ENCODE assay signal across 8 mouse cellular contexts in the genomic region with DNA sequence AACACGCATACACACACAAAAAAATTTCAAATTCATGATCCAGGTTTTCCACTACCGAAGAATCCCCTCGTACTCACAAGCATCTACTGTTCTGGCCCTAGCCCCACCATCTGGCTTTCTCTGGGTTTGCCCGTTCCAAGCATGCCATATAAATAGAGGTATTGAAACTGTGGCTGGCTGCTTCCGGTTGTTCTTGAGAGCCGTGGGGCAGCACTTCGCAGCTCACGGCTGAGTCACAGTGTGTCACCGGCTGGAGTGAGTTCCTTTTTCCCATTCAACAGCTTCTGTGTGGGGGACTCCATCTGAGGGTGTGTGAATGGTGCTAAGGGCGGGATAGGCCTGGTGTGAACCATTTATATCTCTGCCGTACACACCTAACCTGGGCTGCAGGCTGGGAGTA. TPM values are rescaled to one million over a fixed set of nuclear protein-coding genes. Genes with fewer than 3 reads are reported as not detected.
DNase-seq lines count a peak whose midpoint lies in the region; ATAC-seq and TF ChIP-seq lines count a peak whose summit lies in the region.

No protein-coding gene starts in this region.

- no peak for TF ChIP-seq CTCF in lung, postnatal 0 days (IDR thresholded peaks at IDR 0.05)

- WGBS in lung, postnatal 0 days: 73% methylated on average over 11 of the region's 11 CpGs
- 76% methylated on average over 11 of the region's 11 CpGs for WGBS in stomach, embryonic 16.5 days
- 85% methylated on average over 11 of the region's 11 CpGs for WGBS in kidney, embryonic 15.5 days

- no peak overlapping the region for H3K27ac ChIP-seq in lung, postnatal 0 days (ENCODE audit: low read length)
- peak overlapping the region; percentile 30; the same call in 1 of the 2 replicates for H3K27ac ChIP-seq in stomach, embryonic 16.5 days (ENCODE audit: low read length)
- H3K27ac ChIP-seq in kidney, embryonic 15.5 days: no peak overlapping the region

- no peak overlapping the region for H3K4me3 ChIP-seq in lung, postnatal 0 days (ENCODE audit: low read depth, low read length)
- no peak overlapping the region for H3K4me3 ChIP-seq in stomach, embryonic 16.5 days (replicated peaks; ENCODE audit: low read length)
- H3K4me3 ChIP-seq in kidney, embryonic 15.5 days (replicated peaks): no peak overlapping the region

- no peaks in the 10 kb centered on the region for H3K36me3 ChIP-seq in lung, postnatal 0 days (ENCODE audit: insufficient read depth, low read length)
- H3K36me3 ChIP-seq in stomach, embryonic 16.5 days (ENCODE audit: control insufficient read depth, insufficient read depth, low read length): no peaks in the 10 kb centered on the region
- H3K36me3 ChIP-seq in kidney, embryonic 15.5 days: 0 out of 2 replicates have a peak, but pooled peaks cover under 1% of the 10 kb centered on the region

- intact Hi-C loops in left cerebral cortex, postnatal 10 days (cut with DNase I): no loop called here

- no peaks in the 10 kb centered on the region for H3K9me3 ChIP-seq in lung, postnatal 0 days (ENCODE audit: low read length)
- H3K9me3 ChIP-seq in stomach, embryonic 16.5 days (replicated peaks; ENCODE audit: control insufficient read depth, low read length): no peaks in the 10 kb centered on the region
- H3K9me3 ChIP-seq in kidney, embryonic 15.5 days (replicated peaks): no peaks in the 10 kb centered on the region

- peaks cover 6% of the 10 kb centered on the region for H3K4me1 ChIP-seq in lung, postnatal 0 days (ENCODE audit: insufficient read depth, low read depth, low read length)
- peaks cover 25% of the 10 kb centered on the region for H3K4me1 ChIP-seq in stomach, embryonic 16.5 days (ENCODE audit: control insufficient read depth, insufficient read depth, low read length)
- H3K4me1 ChIP-seq in kidney, embryonic 15.5 days: peaks cover 35% of the 10 kb centered on the region

- H3K27me3 ChIP-seq in lung, postnatal 0 days (replicated peaks; ENCODE audit: insufficient read depth, low read length): no peaks in the 10 kb centered on the region
- H3K27me3 ChIP-seq in stomach, embryonic 16.5 days (ENCODE audit: control insufficient read depth, insufficient read depth, low read length): peaks cover 4% of the 10 kb centered on the region; the same call in 1 of the 2 replicates
- H3K27me3 ChIP-seq in kidney, embryonic 15.5 days: peaks cover 33% of the 10 kb centered on the region

- TF ChIP-seq EP300 in lung, postnatal 0 days (IDR thresholded peaks at IDR 0.05): no peak

- ATAC-seq in lung, postnatal 0 days: no peak
- no peak for ATAC-seq in stomach, embryonic 16.5 days (ENCODE audit: insufficient read depth, low FRiP score)
- ATAC-seq in kidney, embryonic 15.5 days (replicated peaks; ENCODE audit: low FRiP score): no peak
- ATAC-seq in megakaryocyte-erythroid progenitor cell, adult 5-6 weeks (replicated peaks; ENCODE audit: low FRiP score, low TSS enrichment, poor library complexity, severe bottlenecking): no peak

- peak; percentile 50 for DNase-seq in lung, postnatal 0 days (ENCODE audit: low spot score)
- DNase-seq in lung, postnatal 14 days: no peak
- peak; percentile 83 for DNase-seq in fibroblast of lung, adult 2 months (ENCODE audit: low read depth)
- peak; percentile 70 to 76 for DNase-seq in left cerebral cortex, postnatal 10 days (ENCODE audit: extremely low spot score in 1 of 2, low spot score in 2 of 2)
- DNase-seq in gastrocnemius, adult 18-20 months (ENCODE audit: low spot score): no peak

- no peak overlapping the region for H3K4me2 ChIP-seq in lung, postnatal 0 days (replicated peaks; ENCODE audit: low read depth, low read length)
- no peak overlapping the region for H3K4me2 ChIP-seq in stomach, embryonic 16.5 days (ENCODE audit: low read depth, low read length)
- no peak overlapping the region for H3K4me2 ChIP-seq in kidney, embryonic 15.5 days

- no peak overlapping the region for H3K9ac ChIP-seq in lung, postnatal 0 days (replicated peaks; ENCODE audit: low read depth)
- H3K9ac ChIP-seq in stomach, embryonic 16.5 days (ENCODE audit: low read length): no peak overlapping the region
- H3K9ac ChIP-seq in kidney, embryonic 15.5 days: no peak overlapping the region

RNA-seq across cellular contexts. Expression of a gene that starts 2.7 kb away (rescaled TPM):
- 29.9 and 43.0 TPM in 2 replicates for polyA plus RNA-seq in lung, postnatal 0 days (2015; fragmentation: Nextera tagmentation; extraction: Ambion mirVana)
- total RNA-seq in left cerebral cortex, postnatal 10 days (2021): 1 to 10 TPM; 2.8 to 3.9 TPM
- polyA plus RNA-seq in stomach, embryonic 16.5 days (2015; fragmentation: Nextera tagmentation; extraction: Ambion mirVana): 2.7 and 10.3 TPM in 2 replicates
- 1,000 to 10,000 TPM in 1 of 2 experiments, 100 to 1,000 TPM in 1; 975 to 1,075 TPM for total RNA-seq in gastrocnemius, adult 18-20 months (2021)
- 11.6 and 12.4 TPM in 2 replicates for polyA plus RNA-seq in kidney, embryonic 15.5 days (2015; fragmentation: Nextera tagmentation; extraction: Ambion mirVana)
- total RNA-seq in megakaryocyte-erythroid progenitor cell, adult 5-6 weeks (2014; fragmentation: Nextera tagmentation): 3.7 and 6.2 TPM in 2 replicates
- total RNA-seq in megakaryocyte-erythroid progenitor cell, adult 5-6 weeks (2017): 5.0 and 5.8 TPM in 2 replicates

RNA-seq across cellular contexts. Expression of a gene that starts 27.3 kb away (rescaled TPM):
- polyA plus RNA-seq in lung, postnatal 0 days (2015; fragmentation: Nextera tagmentation; extraction: Ambion mirVana): 130 and 152 TPM in 2 replicates
- total RNA-seq in left cerebral cortex, postnatal 10 days (2021): 10 to 100 TPM; 14.3 to 15.5 TPM
- polyA plus RNA-seq in stomach, embryonic 16.5 days (2015; fragmentation: Nextera tagmentation; extraction: Ambion mirVana): 152 and 171 TPM in 2 replicates
- 10 to 100 TPM; 21.6 to 22.7 TPM for total RNA-seq in gastrocnemius, adult 18-20 months (2021)
- polyA plus RNA-seq in kidney, embryonic 15.5 days (2015; fragmentation: Nextera tagmentation; extraction: Ambion mirVana): 255 and 266 TPM in 2 replicates
- 168 and 170 TPM in 2 replicates for total RNA-seq in megakaryocyte-erythroid progenitor cell, adult 5-6 weeks (2014; fragmentation: Nextera tagmentation)
- total RNA-seq in megakaryocyte-erythroid progenitor cell, adult 5-6 weeks (2017): 169 and 202 TPM in 2 replicates

RNA-seq across cellular contexts. Expression of a gene that starts 28.6 kb away (rescaled TPM):
- 4.9 and 5.2 TPM in 2 replicates for polyA plus RNA-seq in lung, postnatal 0 days (2015; fragmentation: Nextera tagmentation; extraction: Ambion mirVana)
- 10 to 100 TPM; 53.3 to 62.6 TPM for total RNA-seq in left cerebral cortex, postnatal 10 days (2021)
- polyA plus RNA-seq in stomach, embryonic 16.5 days (2015; fragmentation: Nextera tagmentation; extraction: Ambion mirVana): 2.9 and 3.9 TPM in 2 replicates
- 10 to 100 TPM in 1 of 2 experiments, 1 to 10 TPM in 1; 7.7 to 11.0 TPM for total RNA-seq in gastrocnemius, adult 18-20 months (2021)
- 3.8 and 4.8 TPM in 2 replicates for polyA plus RNA-seq in kidney, embryonic 15.5 days (2015; fragmentation: Nextera tagmentation; extraction: Ambion mirVana)
- total RNA-seq in megakaryocyte-erythroid progenitor cell, adult 5-6 weeks (2014; fragmentation: Nextera tagmentation): 10.8 and 11.3 TPM in 2 replicates
- 2.4 and 4.6 TPM in 2 replicates for total RNA-seq in megakaryocyte-erythroid progenitor cell, adult 5-6 weeks (2017)

RNA-seq across cellular contexts. Expression of a gene that starts 57.5 kb away (rescaled TPM):
- 78.8 and 91.3 TPM in 2 replicates for polyA plus RNA-seq in lung, postnatal 0 days (2015; fragmentation: Nextera tagmentation; extraction: Ambion mirVana)
- total RNA-seq in left cerebral cortex, postnatal 10 days (2021): 100 to 1,000 TPM; 166 to 169 TPM
- polyA plus RNA-seq in stomach, embryonic 16.5 days (2015; fragmentation: Nextera tagmentation; extraction: Ambion mirVana): 50.7 and 52.8 TPM in 2 replicates
- 10 to 100 TPM; 44.7 to 49.5 TPM for total RNA-seq in gastrocnemius, adult 18-20 months (2021)
- 53.7 and 56.7 TPM in 2 replicates for polyA plus RNA-seq in kidney, embryonic 15.5 days (2015; fragmentation: Nextera tagmentation; extraction: Ambion mirVana)
- total RNA-seq in megakaryocyte-erythroid progenitor cell, adult 5-6 weeks (2014; fragmentation: Nextera tagmentation): 101 and 119 TPM in 2 replicates
- total RNA-seq in megakaryocyte-erythroid progenitor cell, adult 5-6 weeks (2017): 42.9 and 71.8 TPM in 2 replicates

Comparison
In these comparisons a context has a peak if more than half of its experiments do, and no peak if none do; other contexts are left out.
1. DNase-seq: peak in lung, postnatal 0 days (single experiment), fibroblast of lung, adult 2 months (single experiment) and left cerebral cortex, postnatal 10 days (2 of 2); none in lung, postnatal 14 days (single experiment) and gastrocnemius, adult 18-20 months (single experiment).
2. RNA of a gene that starts 2.7 kb away (total RNA-seq): 975 to 1,075 TPM in gastrocnemius, adult 18-20 months; 3.7 to 6.2 TPM in megakaryocyte-erythroid progenitor cell, adult 5-6 weeks and 2.8 to 3.9 TPM in left cerebral cortex, postnatal 10 days; every median in the first group is over 100 times any median in the second.
3. RNA of a gene that starts 27.3 kb away (total RNA-seq): 168 to 202 TPM in megakaryocyte-erythroid progenitor cell, adult 5-6 weeks; 21.6 to 22.7 TPM in gastrocnemius, adult 18-20 months and 14.3 to 15.5 TPM in left cerebral cortex, postnatal 10 days; every median in the first group is over 4 times any median in the second.
4. RNA of a gene that starts 28.6 kb away (total RNA-seq): 53.3 to 62.6 TPM in left cerebral cortex, postnatal 10 days; 2.4 to 11.3 TPM in megakaryocyte-erythroid progenitor cell, adult 5-6 weeks and 7.7 to 11.0 TPM in gastrocnemius, adult 18-20 months; every median in the first group is over 4 times any median in the second.